Mouse (Mus musculus): ENCODE results near the gene Ppp6r2.

The Ppp6r2 gene

DNA sequence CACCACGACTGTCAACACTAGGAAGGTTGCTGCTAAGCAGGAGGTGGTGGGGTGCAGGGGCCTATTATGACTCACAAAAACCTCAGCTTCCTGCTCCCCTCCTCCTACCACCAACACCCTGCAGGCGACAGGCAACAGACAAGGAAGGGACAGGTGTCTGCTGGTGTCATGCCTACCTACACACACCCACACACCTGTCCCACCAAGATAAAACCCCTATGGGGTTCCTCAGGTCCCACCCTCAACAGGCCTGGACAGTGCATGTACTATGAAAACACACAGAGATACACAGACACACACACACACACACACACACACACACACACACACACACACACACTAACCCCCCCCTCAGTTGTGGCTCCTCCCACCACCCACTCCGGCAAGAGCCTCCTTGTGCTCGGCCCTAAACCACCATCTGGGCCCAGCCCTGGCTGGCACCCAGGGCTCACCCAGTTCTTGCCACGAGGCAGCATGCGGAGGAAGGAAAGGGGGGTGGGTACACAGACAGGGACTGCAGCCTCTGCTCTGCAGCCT is 98.7 kb downstream of the Ppp6r2 start:
- no peak for DNase-seq (ENCODE audit: low spot score in 2 of 2)

DNA sequence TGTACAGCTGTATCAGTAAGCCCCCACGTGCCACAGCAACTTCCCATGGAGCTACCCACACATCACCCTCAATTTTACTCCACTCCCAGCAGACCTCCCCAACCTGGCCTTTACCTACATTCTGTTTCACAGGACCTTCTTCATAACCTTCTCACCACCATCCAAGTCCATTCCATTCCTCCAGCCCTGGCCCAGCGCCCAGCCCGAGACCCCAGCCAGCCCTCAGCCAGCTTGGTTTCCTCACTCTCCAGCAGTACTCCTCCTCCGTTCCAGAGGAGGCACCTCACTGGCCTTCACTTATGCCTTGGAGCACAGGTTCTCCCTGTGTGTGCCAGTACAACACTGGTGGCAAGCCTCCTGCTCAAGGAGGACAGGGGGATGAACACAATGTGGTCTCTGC is 102.0 kb downstream of the Ppp6r2 start:
- no peak for DNase-seq (ENCODE audit: low spot score in 2 of 2)

DNA sequence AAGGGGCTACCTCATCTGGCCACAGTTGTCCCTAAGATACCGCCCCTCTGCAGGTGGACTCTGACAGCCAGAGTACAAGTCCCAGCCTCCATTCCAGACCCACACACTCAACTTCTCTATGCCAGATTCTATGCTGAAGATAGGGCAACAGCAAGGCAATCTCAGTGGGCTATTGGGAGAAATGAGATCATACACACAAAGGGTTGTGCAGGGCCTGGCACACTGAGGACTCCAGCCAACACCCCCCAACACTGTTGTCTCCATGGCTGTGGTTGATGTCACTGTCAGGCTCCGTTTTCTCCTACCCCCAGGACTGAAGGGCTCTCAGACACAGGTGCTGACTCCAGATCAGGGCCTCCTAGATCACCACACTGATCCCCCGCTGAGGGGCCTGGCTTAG is 102.8 kb downstream of the Ppp6r2 start:
- DNase-seq (ENCODE audit: low spot score in 2 of 2) = no peak

DNA sequence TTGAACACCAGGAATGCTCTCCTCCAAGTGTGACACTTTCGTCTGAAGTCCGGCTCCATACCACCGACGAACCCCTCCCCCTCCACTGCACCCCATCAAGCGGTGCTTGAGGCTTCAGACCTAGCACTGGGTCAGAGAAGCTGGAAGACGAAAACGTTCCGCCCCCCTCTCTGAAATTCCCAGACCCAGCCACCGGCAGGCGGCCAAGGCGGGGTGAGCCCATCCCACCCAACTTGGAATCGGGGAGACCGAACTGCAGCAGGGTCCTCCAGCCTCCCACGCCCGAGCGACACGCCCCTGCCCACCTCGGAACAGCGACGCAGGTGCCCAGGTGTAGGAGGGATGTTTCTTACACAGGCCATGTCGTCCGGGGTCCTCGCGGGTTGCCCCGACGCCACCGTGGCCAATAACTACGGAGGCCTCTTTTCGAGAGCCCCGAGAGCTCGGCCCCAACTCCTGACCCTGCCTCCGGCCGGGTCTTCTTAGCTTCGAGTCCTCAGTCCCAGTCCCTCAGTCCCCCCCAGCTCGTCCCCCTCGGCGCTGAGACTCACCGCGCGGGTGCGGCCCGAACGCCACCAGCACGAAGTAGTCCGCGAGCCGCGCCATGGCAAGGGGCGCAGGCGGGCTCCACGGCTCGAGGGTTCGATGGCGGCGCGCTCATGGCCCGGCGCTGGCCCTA is 103.3 kb downstream of the Ppp6r2 start:
- DNase-seq (ENCODE audit: low spot score in 2 of 2) = no peak

DNA sequence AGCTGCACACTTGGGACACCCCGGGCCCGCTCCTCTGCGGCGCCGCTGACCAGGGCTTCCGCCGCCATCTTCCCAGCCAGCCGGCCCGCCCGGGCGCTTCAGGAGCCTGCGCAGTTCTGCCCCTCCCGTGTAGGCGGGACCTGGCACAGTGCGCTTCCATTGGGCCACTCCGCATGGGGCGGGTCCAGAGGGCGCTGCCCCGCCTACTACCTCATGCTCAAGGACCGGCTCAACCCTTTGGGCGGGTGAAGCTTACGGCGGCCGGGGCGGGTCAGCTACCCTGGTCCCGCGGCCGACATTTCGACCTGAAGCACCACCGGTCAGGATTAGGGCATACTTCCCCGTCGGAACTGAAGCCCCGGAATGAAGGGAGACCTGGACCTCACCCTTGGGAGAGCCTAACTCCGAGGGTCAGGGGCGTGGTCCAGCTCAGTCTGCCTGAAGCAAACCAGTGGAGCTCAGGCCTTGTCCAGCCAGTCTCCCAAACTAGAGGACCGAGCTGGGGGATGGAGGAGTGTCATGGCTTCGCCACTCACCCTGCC is 103.9 kb downstream of the Ppp6r2 start, which contains the start of gene Sbf1:
TSS of gene Sbf1 (minus strand) at position 122 of the 542 bp plus-strand sequence.
- DNase-seq (ENCODE audit: low spot score in 2 of 2) = peak; percentile 98

DNA sequence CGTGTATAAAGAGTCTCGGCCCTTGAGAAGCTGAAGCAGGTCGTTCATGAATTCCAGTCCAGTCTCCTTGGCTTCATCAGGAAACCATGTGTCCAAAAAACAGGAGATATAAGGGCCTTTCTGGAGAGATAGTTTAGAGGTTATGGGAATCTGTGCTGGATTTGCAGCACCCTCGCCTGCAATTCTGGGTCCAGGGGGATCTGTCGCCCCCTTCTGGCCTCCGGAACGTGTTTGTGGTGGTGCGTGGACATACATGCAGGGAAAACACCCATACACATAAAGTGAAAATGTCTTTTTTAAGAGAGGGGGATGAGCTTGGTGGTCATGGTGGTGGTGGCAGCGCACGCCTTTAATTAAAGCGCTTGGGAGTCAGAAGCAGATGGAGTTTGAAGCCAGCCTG is 104.8 kb downstream of the Ppp6r2 start:
- DNase-seq (ENCODE audit: low spot score in 2 of 2) = no peak

DNA sequence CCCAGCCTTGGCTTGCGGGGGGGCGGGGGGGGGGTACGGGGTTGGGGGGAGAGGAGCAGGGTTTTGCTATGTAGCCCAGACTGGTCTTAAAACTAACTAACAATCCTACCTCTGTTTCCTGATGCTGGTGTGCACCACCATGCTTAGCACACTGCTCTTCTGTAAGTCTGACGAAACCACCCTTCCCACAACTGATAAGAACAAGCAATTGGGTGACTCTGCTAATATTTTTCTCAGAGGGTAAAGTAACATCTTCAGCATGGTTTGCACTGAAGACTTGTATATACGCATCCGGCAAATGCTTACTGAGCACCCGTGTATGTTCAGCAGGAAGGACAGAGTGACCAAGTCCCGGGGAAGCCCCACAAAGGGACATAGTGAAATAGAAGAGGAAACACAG is 109.9 kb downstream of the Ppp6r2 start:
- DNase-seq (ENCODE audit: low spot score in 2 of 2) = no peak

DNA sequence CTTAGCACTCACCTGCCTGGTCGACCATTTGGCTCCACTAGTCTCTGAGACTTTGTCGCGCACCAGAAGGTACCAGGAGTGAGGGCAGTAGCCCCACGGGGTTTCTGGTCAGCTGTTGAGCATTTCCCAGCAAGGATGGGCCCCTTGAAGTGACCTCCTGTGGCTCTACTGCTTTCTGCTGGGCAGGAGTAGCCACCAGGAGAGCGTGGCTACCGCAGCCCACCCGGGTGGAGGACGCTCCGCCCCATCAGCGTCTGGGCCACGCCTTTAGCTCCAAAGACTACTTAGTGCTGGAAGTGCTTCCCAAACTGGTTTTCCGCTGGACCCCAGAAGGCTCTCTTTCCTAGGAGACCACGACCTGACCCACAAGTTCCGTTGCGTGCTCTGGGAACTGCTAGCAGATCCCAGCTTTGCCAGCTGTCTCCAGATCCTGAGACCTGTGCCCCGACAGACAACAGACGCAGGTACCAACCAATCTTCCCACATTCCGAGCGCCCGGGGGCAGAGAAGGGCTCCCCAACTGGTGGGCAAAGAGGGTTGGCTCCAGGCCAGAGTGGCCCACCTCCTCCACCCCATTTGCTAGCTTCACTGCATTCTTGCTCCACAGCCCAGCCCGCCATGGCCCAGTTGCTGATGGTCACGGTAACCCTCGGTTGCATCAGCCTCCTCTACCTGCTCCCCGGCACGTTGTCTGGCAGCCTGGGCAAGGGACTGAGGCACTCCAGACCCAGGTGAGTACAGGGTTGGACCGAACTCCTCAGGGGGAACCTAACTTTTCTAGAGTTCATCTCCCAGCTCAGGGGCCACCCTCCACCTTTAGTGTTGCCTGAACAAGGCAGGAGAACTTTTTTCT is 111.5 kb downstream of the Ppp6r2 start, which contains the start of gene Adm2:
TSS of gene Adm2 (plus strand) at position 51 of the 853 bp plus-strand sequence.
- no peak for DNase-seq (ENCODE audit: low spot score in 2 of 2)

DNA sequence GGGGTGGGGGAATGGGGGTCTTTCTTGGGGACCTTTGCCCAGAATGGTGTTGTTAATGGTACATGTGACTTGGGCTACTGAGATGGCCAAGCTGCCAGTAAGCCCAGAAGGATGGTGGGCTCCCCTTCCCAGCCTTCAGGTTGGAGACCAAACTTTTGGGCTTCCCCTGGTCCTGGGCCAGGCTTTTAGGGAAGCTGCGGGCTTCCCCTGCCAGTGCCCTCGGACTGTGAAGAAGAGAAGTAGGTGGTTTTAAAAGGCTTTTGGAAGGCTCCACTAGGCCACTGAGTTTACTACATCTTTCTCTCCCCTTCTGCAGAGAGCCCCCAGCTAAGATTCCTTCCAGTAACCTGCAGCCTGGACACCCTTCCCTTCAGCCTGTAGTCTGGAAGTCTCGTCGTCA is 112.3 kb downstream of the Ppp6r2 start:
- no peak for DNase-seq (ENCODE audit: low spot score in 2 of 2)

DNA sequence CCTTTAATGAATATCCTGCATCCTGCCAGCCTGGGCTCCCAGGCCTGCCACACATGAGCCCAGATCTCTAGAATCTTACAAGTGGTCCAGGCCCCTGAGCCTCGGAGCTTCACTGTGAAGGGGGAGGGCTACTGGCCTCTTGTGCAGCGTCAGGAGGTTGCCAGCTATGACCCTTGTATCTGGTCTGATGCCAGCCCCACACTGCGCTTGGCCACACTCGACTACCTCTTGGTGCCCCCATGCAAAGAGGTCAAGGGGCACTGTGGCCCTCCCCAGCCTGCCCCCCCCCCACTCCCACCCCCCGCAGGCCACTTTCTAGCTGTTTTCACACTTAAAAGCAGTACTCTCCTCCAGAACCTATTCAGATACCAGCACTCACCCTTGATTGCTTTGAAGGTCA is 115.1 kb downstream of the Ppp6r2 start:
- DNase-seq (ENCODE audit: low spot score in 2 of 2) = no peak

DNA sequence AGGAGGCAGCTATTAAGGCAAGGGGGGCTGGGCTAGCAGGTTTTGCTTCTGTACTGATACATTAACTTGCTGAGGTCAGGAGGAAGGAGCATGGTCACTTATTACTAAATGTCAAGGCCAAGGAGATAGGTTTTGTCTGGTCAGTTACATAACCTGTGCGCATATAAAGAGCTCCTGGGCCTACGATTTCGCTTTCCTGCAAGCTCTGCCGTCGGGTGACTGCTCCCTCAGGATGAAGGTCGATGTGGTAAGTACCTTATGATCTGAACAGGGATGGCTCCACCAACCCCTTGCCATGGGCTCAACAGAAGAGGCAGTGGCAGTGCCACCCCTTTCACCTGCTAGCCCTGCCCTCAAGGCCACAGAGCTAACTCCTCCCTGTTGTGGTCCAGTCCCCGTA is 122.9 kb downstream of the Ppp6r2 start, which contains the start of gene Miox:
TSS of gene Miox (plus strand) at position 128 of the 400 bp plus-strand sequence.
- DNase-seq (ENCODE audit: low spot score in 2 of 2) = no peak

DNA sequence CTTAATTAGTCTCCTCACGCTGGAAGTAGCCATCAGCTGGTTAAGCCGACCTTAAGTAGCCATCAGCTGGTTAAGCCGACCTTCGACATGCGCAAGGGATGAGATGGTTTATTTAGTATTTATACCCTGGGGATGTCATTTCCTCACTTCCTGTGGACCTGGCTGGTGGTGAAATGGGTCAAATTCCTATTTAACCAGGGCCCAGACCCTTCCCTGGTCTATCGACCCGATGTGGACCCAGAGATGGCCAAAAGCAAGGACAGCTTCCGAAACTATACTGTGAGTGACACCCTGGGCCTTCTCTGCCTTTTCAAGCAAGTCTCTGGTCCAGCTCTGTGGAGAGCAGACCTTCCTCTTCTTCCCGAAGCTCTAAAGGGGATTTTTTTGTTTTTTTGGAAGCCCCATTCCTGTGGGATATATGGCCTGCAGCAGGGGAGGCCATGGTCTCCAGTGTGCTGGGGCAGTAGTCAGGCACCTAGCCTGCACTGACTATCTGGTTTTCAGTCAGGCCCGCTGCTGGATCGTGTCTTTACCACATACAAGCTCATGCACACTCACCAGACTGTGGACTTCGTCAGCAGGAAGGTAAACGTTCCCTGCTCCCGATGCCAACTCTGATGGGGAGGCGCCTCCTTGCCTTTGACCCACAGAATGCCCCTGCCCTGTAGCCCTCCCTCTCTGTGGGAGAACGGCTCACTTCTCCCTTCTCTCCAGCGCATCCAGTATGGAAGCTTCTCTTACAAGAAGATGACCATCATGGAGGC is 123.6 kb downstream of the Ppp6r2 start:
- DNase-seq (ENCODE audit: low spot score in 2 of 2) = no peak

DNA sequence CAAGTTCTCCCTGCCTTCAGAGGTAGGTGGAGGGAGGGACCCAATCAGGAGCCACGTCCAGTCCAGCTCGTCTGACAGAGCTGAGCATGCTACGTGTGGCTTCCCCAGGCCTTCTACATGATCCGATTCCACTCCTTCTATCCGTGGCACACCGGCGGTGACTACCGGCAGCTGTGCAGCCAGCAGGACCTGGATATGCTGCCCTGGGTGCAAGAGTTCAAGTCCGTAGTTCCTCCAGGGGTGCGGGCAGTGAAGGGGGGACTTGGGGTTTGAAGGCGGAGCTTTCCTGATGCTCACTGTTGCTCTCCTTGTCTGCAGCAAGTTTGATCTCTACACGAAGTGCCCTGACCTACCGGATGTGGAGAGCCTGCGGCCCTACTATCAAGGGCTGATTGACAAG is 125.1 kb downstream of the Ppp6r2 start:
- DNase-seq (ENCODE audit: low spot score in 2 of 2) = no peak

Measured in urinary bladder, postnatal 4 days (tissue).